Mouse (Mus musculus): ENCODE measurements at regions not wholly inside any gene's neighbourhood (a gene's known extent, or its start where the extent isn't known, plus 50 kb on each side); places are given as distances from the start of the nearest gene placed in this dataset.

GRCm38 (mm10) chr4:40584940-40585571, 113.1 kb downstream of the Tmem215 start:
- no peaks in the 10 kb centered on the region for H3K4me1 ChIP-seq (ENCODE audit: control insufficient read depth, insufficient read depth, low read length)
- no peaks in the 10 kb centered on the region for H3K9me3 ChIP-seq (replicated peaks; ENCODE audit: control insufficient read depth, low read length)
- H3K9ac ChIP-seq (ENCODE audit: low read length) = no peak overlapping the region
- no peak overlapping the region for H3K27ac ChIP-seq (ENCODE audit: low read depth, low read length)
- H3K36me3 ChIP-seq (ENCODE audit: control insufficient read depth, insufficient read depth, low read length) = no peaks in the 10 kb centered on the region
- H3K4me3 ChIP-seq (ENCODE audit: low read depth, low read length) = no peak overlapping the region
- H3K27me3 ChIP-seq (replicated peaks; ENCODE audit: control insufficient read depth, insufficient read depth, low read length) = no peaks in the 10 kb centered on the region
- ATAC-seq (no peak), DNase-seq (ENCODE audit: low spot score) (peak; percentile 17)
- WGBS = 73% methylated on average over 3 of the region's 3 CpGs
- H3K4me2 ChIP-seq (ENCODE audit: low read length) = no peak overlapping the region

DNA sequence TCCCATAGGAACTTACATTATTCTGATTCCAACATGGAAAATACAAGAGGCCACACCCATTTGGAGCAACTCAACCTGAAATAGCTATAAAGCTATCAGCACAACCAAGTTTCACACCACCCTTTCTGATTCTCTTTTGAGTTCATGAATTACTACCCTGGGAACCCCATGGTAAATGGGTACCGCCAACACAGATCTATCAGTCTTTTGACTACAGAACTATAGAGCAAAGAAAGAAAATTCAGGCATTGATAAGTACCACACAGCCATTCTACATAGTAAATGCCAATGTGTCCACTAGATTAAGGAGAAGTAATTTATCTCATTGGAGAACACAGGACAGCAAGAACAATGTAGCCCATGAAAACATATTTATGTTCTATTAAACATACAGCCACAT, 114.1 kb downstream of the Tmem215 start:
- ATAC-seq (no peak), DNase-seq (ENCODE audit: low spot score) (no peak)
- no peak overlapping the region for H3K4me3 ChIP-seq (ENCODE audit: low read depth, low read length)
- no peak overlapping the region for H3K9ac ChIP-seq (ENCODE audit: low read length)
- H3K4me2 ChIP-seq (ENCODE audit: low read length) = no peak overlapping the region
- no peaks in the 10 kb centered on the region for H3K9me3 ChIP-seq (replicated peaks; ENCODE audit: control insufficient read depth, low read length)
- H3K27me3 ChIP-seq (replicated peaks; ENCODE audit: control insufficient read depth, insufficient read depth, low read length) = no peaks in the 10 kb centered on the region
- H3K4me1 ChIP-seq (ENCODE audit: control insufficient read depth, insufficient read depth, low read length) = no peaks in the 10 kb centered on the region
- 79% methylated on average over 1 of the region's 1 CpGs for WGBS
- H3K27ac ChIP-seq (ENCODE audit: low read depth, low read length) = no peak overlapping the region
- H3K36me3 ChIP-seq (ENCODE audit: control insufficient read depth, insufficient read depth, low read length) = no peaks in the 10 kb centered on the region

DNA sequence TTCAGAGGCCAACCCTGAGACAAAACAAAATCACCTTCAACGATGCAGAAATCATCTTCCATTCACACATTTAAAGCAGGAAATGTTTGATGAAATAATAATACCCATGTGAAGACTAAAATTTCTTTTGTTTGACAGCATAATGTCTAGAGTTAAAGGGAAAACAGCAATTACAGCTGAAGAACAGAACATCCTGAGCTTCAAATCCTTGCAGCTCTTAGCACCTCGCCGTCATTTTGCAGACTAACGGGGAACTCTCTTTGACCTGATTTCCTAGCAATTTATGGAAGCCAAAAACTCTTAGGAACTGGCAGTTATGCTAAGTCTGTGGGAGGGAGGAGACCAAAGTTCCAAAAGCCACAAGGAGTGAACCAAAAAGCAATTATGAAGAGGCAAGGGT, 115.3 kb downstream of the Tmem215 start:
- H3K27ac ChIP-seq (ENCODE audit: low read depth, low read length) = no peak overlapping the region
- H3K4me3 ChIP-seq (ENCODE audit: low read depth, low read length) = no peak overlapping the region
- H3K9me3 ChIP-seq (replicated peaks; ENCODE audit: control insufficient read depth, low read length) = no peaks in the 10 kb centered on the region
- no peaks in the 10 kb centered on the region for H3K4me1 ChIP-seq (ENCODE audit: control insufficient read depth, insufficient read depth, low read length)
- no peak for DNase-seq (ENCODE audit: low spot score)
- no peaks in the 10 kb centered on the region for H3K27me3 ChIP-seq (replicated peaks; ENCODE audit: control insufficient read depth, insufficient read depth, low read length)
- WGBS = 83% methylated on average over 4 of the region's 4 CpGs
- H3K9ac ChIP-seq (ENCODE audit: low read length) = no peak overlapping the region
- no peaks in the 10 kb centered on the region for H3K36me3 ChIP-seq (ENCODE audit: control insufficient read depth, insufficient read depth, low read length)
- no peak overlapping the region for H3K4me2 ChIP-seq (ENCODE audit: low read length)
- ATAC-seq = no peak

- Histone ChIP-seq H3K27ac (ENCODE audit: low read depth, low read length) (no peak overlapping the region), H3K9ac (ENCODE audit: low read length) (no peak overlapping the region), H3K9me3 (replicated peaks; ENCODE audit: control insufficient read depth, low read length) (no peaks in the 10 kb centered on the region), H3K36me3 (ENCODE audit: control insufficient read depth, insufficient read depth, low read length) (no peaks in the 10 kb centered on the region), H3K4me1 (ENCODE audit: control insufficient read depth, insufficient read depth, low read length) (no peaks in the 10 kb centered on the region), H3K27me3 (replicated peaks; ENCODE audit: control insufficient read depth, insufficient read depth, low read length) (no peaks in the 10 kb centered on the region), H3K4me2 (ENCODE audit: low read length) (no peak overlapping the region), H3K4me3 (ENCODE audit: low read depth, low read length) (no peak overlapping the region)
- no peak for DNase-seq (ENCODE audit: low spot score)
- ATAC-seq = no peak
- 87% methylated on average over 5 of the region's 5 CpGs for WGBS
These were observed 109.2 kb downstream of the Aptx start for GRCm38 (mm10) chr4:40593806-40594205.

DNA sequence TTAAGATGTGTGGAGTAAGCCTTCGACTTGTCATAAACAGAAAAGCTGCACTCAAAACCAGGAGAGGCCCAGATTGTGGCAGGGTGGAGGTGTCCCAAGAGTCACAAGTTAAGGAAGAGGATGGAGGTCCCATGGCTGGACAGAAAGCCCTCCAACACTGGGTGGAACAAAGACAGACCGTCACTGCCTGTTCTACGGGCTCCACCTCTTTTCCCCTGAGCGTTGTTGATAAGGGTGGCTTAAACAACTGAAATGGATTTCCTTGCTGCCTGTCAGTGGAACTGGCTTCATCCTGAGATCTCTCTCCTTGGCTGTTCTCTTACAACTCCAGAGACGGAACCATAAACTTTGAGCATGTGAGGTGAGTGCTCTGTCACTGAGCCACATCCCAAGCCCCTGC, 78.0 kb downstream of the Aptx start:
- WGBS = 74% methylated on average over 5 of the region's 5 CpGs
- ATAC-seq (no peak), DNase-seq (ENCODE audit: low spot score) (no peak)

GRCm38 (mm10) chr4:40625911-40626310, 77.1 kb downstream of the Aptx start:
- Histone ChIP-seq H3K36me3 (ENCODE audit: control insufficient read depth, insufficient read depth, low read length) (no peaks in the 10 kb centered on the region), H3K4me3 (ENCODE audit: low read depth, low read length) (no peak overlapping the region), H3K9me3 (replicated peaks; ENCODE audit: control insufficient read depth, low read length) (no peaks in the 10 kb centered on the region), H3K4me2 (ENCODE audit: low read length) (no peak overlapping the region), H3K4me1 (ENCODE audit: control insufficient read depth, insufficient read depth, low read length) (no peaks in the 10 kb centered on the region), H3K27me3 (replicated peaks; ENCODE audit: control insufficient read depth, insufficient read depth, low read length) (no peaks in the 10 kb centered on the region), H3K27ac (ENCODE audit: low read depth, low read length) (no peak overlapping the region), H3K9ac (ENCODE audit: low read length) (no peak overlapping the region)
- 36% methylated on average over 6 of the region's 6 CpGs for WGBS
- DNase-seq (ENCODE audit: low spot score) (no peak), ATAC-seq (no peak)

More for the DNA sequence above, 78.0 kb downstream of the Aptx start:
- Histone ChIP-seq H3K9me3 (replicated peaks; ENCODE audit: control insufficient read depth, low read length) (no peaks in the 10 kb centered on the region), H3K4me3 (ENCODE audit: low read depth, low read length) (no peak overlapping the region), H3K27me3 (replicated peaks; ENCODE audit: control insufficient read depth, insufficient read depth, low read length) (no peaks in the 10 kb centered on the region), H3K36me3 (ENCODE audit: control insufficient read depth, insufficient read depth, low read length) (no peaks in the 10 kb centered on the region), H3K4me1 (ENCODE audit: control insufficient read depth, insufficient read depth, low read length) (no peaks in the 10 kb centered on the region), H3K4me2 (ENCODE audit: low read length) (no peak overlapping the region), H3K9ac (ENCODE audit: low read length) (no peak overlapping the region), H3K27ac (ENCODE audit: low read depth, low read length) (no peak overlapping the region)
